Mouse (Mus musculus) brown adipose tissue, adult 24 weeks (tissue): ENCODE results near the gene Opn1mw. TPM values are rescaled to one million over a fixed set of nuclear protein-coding genes. Genes with fewer than 3 reads are reported as not detected.

Experiments used
- polyA plus RNA-seq: library from polyadenylated mRNA; stranded (reverse); fragments of >200 nt; gene quantifications from 2 replicates; pipeline ENCODE4 v1.2.4, GENCODE M21; 2012; ENCODE audit not compliant: missing spikeins, insufficient read depth, insufficient read length

Gene Opn1mw
- polyA plus RNA-seq, 1 experiment, result not detected

Other genes with a start within 250 kb of the Opn1mw start
- gene Avpr2, start 235.4 kb upstream of the Opn1mw start, polyA plus RNA-seq, result not detected in 2 replicates
- 2.2 and 2.3 TPM in 2 replicates for gene L1cam, start 231.4 kb upstream of the Opn1mw start, polyA plus RNA-seq
- gene Arhgap4, start 205.6 kb upstream of the Opn1mw start, polyA plus RNA-seq, result 0.59 and 1.9 TPM in 2 replicates
- gene Naa10, start 205.5 kb upstream of the Opn1mw start, polyA plus RNA-seq, result 90.3 and 104 TPM in 2 replicates
- gene Renbp, start 196.6 kb upstream of the Opn1mw start, polyA plus RNA-seq, result 4.6 and 7.4 TPM in 2 replicates
- gene Hcfc1, start 161.1 kb upstream of the Opn1mw start, polyA plus RNA-seq, result 15.7 and 22.4 TPM in 2 replicates
- 41.9 and 67.7 TPM in 2 replicates for gene Irak1, start 103.5 kb upstream of the Opn1mw start, polyA plus RNA-seq
- gene Mecp2, start 7.9 kb downstream of the Opn1mw start, polyA plus RNA-seq, result 9.8 and 10.8 TPM in 2 replicates
- gene Tex28, start 40.4 kb downstream of the Opn1mw start, polyA plus RNA-seq, result not detected in 2 replicates
- not detected in 2 replicates for gene Tktl1, start 49.8 kb downstream of the Opn1mw start, polyA plus RNA-seq
- gene Flna, start 122.4 kb downstream of the Opn1mw start, polyA plus RNA-seq, result 24.7 and 28.9 TPM in 2 replicates
- gene Emd, start 127.2 kb downstream of the Opn1mw start, polyA plus RNA-seq, result 18.7 and 31.6 TPM in 2 replicates
- 13.0 and 69.4 TPM in 2 replicates for gene Rpl10, start 143.3 kb downstream of the Opn1mw start, polyA plus RNA-seq
- 45.1 and 49.6 TPM in 2 replicates for gene Taz, start 154.4 kb downstream of the Opn1mw start, polyA plus RNA-seq
- 9.9 and 11.9 TPM in 2 replicates for gene Dnase1l1, start 154.9 kb downstream of the Opn1mw start, polyA plus RNA-seq
- gene Atp6ap1, start 169.6 kb downstream of the Opn1mw start, polyA plus RNA-seq, result 84.3 and 85.2 TPM in 2 replicates
- 62.2 and 64.9 TPM in 2 replicates for gene Gdi1, start 177.5 kb downstream of the Opn1mw start, polyA plus RNA-seq
- 31.9 and 34.9 TPM in 2 replicates for gene Fam50a, start 185.6 kb downstream of the Opn1mw start, polyA plus RNA-seq
- 0.75 and 1.5 TPM in 2 replicates for gene Plxna3, start 201.6 kb downstream of the Opn1mw start, polyA plus RNA-seq
- gene Lage3, start 226.2 kb downstream of the Opn1mw start, polyA plus RNA-seq, result 85.5 and 92.6 TPM in 2 replicates
- 48.6 and 54.3 TPM in 2 replicates for gene Ubl4a, start 245.8 kb downstream of the Opn1mw start, polyA plus RNA-seq
- gene Slc10a3, start 245.9 kb downstream of the Opn1mw start, polyA plus RNA-seq, result 6.3 and 7.3 TPM in 2 replicates